Mouse (Mus musculus) erythroid progenitor cell, adult 5-6 weeks (primary cell): ENCODE results near the gene Mthfd1l. TPM values are rescaled to one million over a fixed set of nuclear protein-coding genes. Genes with fewer than 3 reads are reported as not detected.
"Not testable (repeated sequence)": the region's sequence is repeated elsewhere in the genome, so short reads cannot be mapped to it uniquely, and the experiment has no call there.

ENCODE experiments used
- ATAC-seq: replicated peaks from 2 replicates; pipeline ENCODE4 v1.8.0; 2016; ENCODE audit warnings: moderate number of reproducible peaks, mild to moderate bottlenecking, moderate TSS enrichment, inconsistent platforms; ENCODE audit not compliant: poor library complexity, low FRiP score, severe bottlenecking
- total RNA-seq, 2 experiments: library from RNA; stranded (forward) in 1 of 2; stranded (reverse) in 1 of 2; fragments of 150-400 nt in 1 of 2; fragments of 186-747, 209-891 nt in 1 of 2; gene quantifications; 2 replicates each; pipeline versions ENCODE4 v1.2.3 to v1.2.4; 2015 to 2017; ENCODE audit warnings: low replicate concordance in 2 of 2

Gene Mthfd1l
- total RNA-seq, 2 experiments from 2014 or later = 9.6 to 55.7 TPM

- ATAC-seq = 0 out of 2 replicates have a peak, but pooled peaks have one; percentile 36
These were observed 138.3 kb downstream of the Mthfd1l start for GRCm38 (mm10) chr10:4111095-4111794.

GRCm38 (mm10) chr10:4111795-4112139 is 138.8 kb downstream of the Mthfd1l start:
- no peak for ATAC-seq

GRCm38 (mm10) chr10:4112611-4113327 is 139.9 kb downstream of the Mthfd1l start:
- no peak for ATAC-seq

- ATAC-seq = no peak
These were observed 140.4 kb downstream of the Mthfd1l start for GRCm38 (mm10) chr10:4113328-4113658.

- ATAC-seq = no peak
These were observed 143.7 kb downstream of the Mthfd1l start for GRCm38 (mm10) chr10:4116653-4117052.

GRCm38 (mm10) chr10:4117091-4117490 is 144.2 kb downstream of the Mthfd1l start:
- ATAC-seq = no peak

- no peak for ATAC-seq
These were observed 146.4 kb downstream of the Mthfd1l start for GRCm38 (mm10) chr10:4119287-4119686.

- ATAC-seq = no peak
These were observed 147.8 kb downstream of the Mthfd1l start for GRCm38 (mm10) chr10:4120708-4121107.

- ATAC-seq = no peak
These were observed 148.3 kb downstream of the Mthfd1l start for GRCm38 (mm10) chr10:4121197-4121596.

- ATAC-seq = not testable (repeated sequence)
These were observed 150.5 kb downstream of the Mthfd1l start for GRCm38 (mm10) chr10:4123280-4123945.

- ATAC-seq = no peak
These were observed 151.2 kb downstream of the Mthfd1l start for GRCm38 (mm10) chr10:4124148-4124547.

- ATAC-seq = no peak
These were observed 152.3 kb downstream of the Mthfd1l start for GRCm38 (mm10) chr10:4125232-4125631.

- no peak for ATAC-seq
These were observed 153.6 kb downstream of the Mthfd1l start for GRCm38 (mm10) chr10:4126335-4127012.

- no peak for ATAC-seq
These were observed 155.5 kb downstream of the Mthfd1l start for GRCm38 (mm10) chr10:4128411-4128810.

- ATAC-seq = no peak
These were observed 156.0 kb downstream of the Mthfd1l start for GRCm38 (mm10) chr10:4128915-4129314.

- ATAC-seq = no peak
These were observed 156.5 kb downstream of the Mthfd1l start for GRCm38 (mm10) chr10:4129461-4129860.

GRCm38 (mm10) chr10:4130034-4130607 is 157.2 kb downstream of the Mthfd1l start:
- peak; percentile 62 for ATAC-seq

GRCm38 (mm10) chr10:4132735-4133134 is 159.8 kb downstream of the Mthfd1l start:
- no peak for ATAC-seq

GRCm38 (mm10) chr10:4135100-4135764 is 162.3 kb downstream of the Mthfd1l start:
- peak; percentile 83 for ATAC-seq

GRCm38 (mm10) chr10:4139531-4139930 is 166.6 kb downstream of the Mthfd1l start:
- ATAC-seq = no peak
